Mouse (Mus musculus): Measurements from ENCODE around the gene Sgpl1. TPM values are rescaled to one million over a fixed set of nuclear protein-coding genes. Genes with fewer than 3 reads are reported as not detected.

Sgpl1 gene
- polyA plus RNA-seq, 1 experiment from 2014 or later, result 92.5 TPM

DNA sequence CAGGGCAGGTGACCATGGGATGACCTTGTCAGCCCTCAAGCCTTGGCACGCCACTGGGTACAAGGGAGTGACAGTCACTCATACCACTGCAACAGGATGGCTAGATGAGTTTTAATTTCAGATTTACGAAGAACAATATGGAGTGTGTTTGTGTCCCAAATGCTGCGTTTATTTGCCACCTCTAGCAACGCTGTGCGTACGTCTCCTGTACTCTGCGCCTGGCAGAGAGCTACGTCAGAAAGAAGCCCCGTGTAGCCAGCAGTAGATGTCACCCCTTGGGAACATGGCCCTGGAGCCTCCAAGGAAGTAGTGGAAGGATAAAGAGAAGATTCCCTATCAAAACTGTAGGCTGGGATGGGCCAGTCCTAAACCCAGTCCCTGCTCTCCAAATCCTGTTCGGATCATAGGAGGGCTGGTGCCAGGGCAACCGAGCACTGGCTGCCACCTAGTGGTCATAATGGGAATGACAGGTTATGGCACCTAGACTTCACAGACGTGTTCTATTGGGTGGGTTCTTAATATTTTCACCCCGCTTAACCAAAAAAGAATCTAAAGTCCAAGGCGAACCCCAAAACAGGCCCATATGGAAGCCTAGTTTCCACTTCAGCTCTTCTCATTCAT, 95.4 kb downstream of the Sgpl1 start:
- Histone ChIP-seq H3K36me3 (no peaks in the 10 kb centered on the region), H3K4me2 (replicated peaks) (no peak overlapping the region), H3K9me3 (peaks cover 6% of the 10 kb centered on the region; the same call in 1 of the 2 replicates), H3K4me1 (no peaks in the 10 kb centered on the region), H3K27me3 (no peaks in the 10 kb centered on the region), H3K4me3 (no peak overlapping the region), H3K27ac (no peak overlapping the region), H3K9ac (no peak overlapping the region)
- WGBS, result 59% methylated on average over 14 of the region's 14 CpGs
- no peak for ATAC-seq (ENCODE audit: insufficient number of reproducible peaks, insufficient read depth, low FRiP score, low TSS enrichment)

Small RNA genes within 50 kb of the gene (microRNA-seq; reads per million reads assigned to microRNA genes)
- not detected for gene Gm44308

Other genes with a start within 250 kb of the Sgpl1 start
- gene Pcbd1, start 58.4 kb downstream of the Sgpl1 start, polyA plus RNA-seq (2016; fragmentation: Nextera tagmentation; extraction: Ambion mirVana), result 11.8 and 12.8 TPM in 2 replicates
- gene Tbata, start 24.3 kb upstream of the Sgpl1 start, polyA plus RNA-seq (2016; fragmentation: Nextera tagmentation; extraction: Ambion mirVana), result not detected in 2 replicates
- gene Adamts14, start 125.7 kb upstream of the Sgpl1 start, polyA plus RNA-seq (2016; fragmentation: Nextera tagmentation; extraction: Ambion mirVana), result 1.2 and 1.5 TPM in 2 replicates
- gene Prf1, start 150.1 kb upstream of the Sgpl1 start, polyA plus RNA-seq (2016; fragmentation: Nextera tagmentation; extraction: Ambion mirVana), result not detected in 2 replicates
- gene Pald1, start 235.8 kb upstream of the Sgpl1 start, polyA plus RNA-seq (2016; fragmentation: Nextera tagmentation; extraction: Ambion mirVana), result 26.7 and 28.6 TPM in 2 replicates